Mouse (Mus musculus): Measurements from ENCODE around the gene Prpf31. TPM values are rescaled to one million over a fixed set of nuclear protein-coding genes. Genes with fewer than 3 reads are reported as not detected.

The Prpf31 gene
- polyA plus RNA-seq, 3 experiments from 2014 or later = 82.2 to 102 (median 91.2) TPM

Other genes with a start within 250 kb of the Prpf31 start
- not detected for gene Cacng8, start 239.3 kb upstream of the Prpf31 start, polyA plus RNA-seq (2017; shearing (Covaris generic))
- not detected for gene Cacng6, start 205.8 kb upstream of the Prpf31 start, polyA plus RNA-seq (2017; shearing (Covaris generic))
- not detected for gene Tarm1, start 127.4 kb upstream of the Prpf31 start, polyA plus RNA-seq (2017; shearing (Covaris generic))
- not detected for gene Oscar, start 13.8 kb upstream of the Prpf31 start, polyA plus RNA-seq (2017; shearing (Covaris generic))
- 100 to 1,000 TPM; 608 to 774 (median 726) TPM for gene Ndufa3, start 12.6 kb upstream of the Prpf31 start, polyA plus RNA-seq (2017; shearing (Covaris generic))
- gene Tfpt, start 56 bp upstream of the Prpf31 start, polyA plus RNA-seq (2017; shearing (Covaris generic)) = 10 to 100 TPM; 11.9 to 17.0 (median 15.0) TPM
- gene Cnot3, start 15.3 kb downstream of the Prpf31 start, polyA plus RNA-seq (2017; shearing (Covaris generic)) = 10 to 100 TPM; 30.0 to 47.0 (median 45.2) TPM
- gene Leng1, start 35.9 kb downstream of the Prpf31 start, polyA plus RNA-seq (2017; shearing (Covaris generic)) = 1 to 10 TPM; 4.8 to 6.9 (median 6.0) TPM
- 10 to 100 TPM in 1 of 3 experiments, 1 to 10 TPM in 2; 5.5 to 14.4 (median 8.9) TPM for gene Tmc4, start 47.6 kb downstream of the Prpf31 start, polyA plus RNA-seq (2017; shearing (Covaris generic))
- gene Tsen34, start 62.9 kb downstream of the Prpf31 start, polyA plus RNA-seq (2017; shearing (Covaris generic)) = 1 to 10 TPM; 7.0 to 9.4 (median 9.1) TPM
- 10 to 100 TPM; 19.1 to 30.5 (median 20.5) TPM for gene Mboat7, start 63.5 kb downstream of the Prpf31 start, polyA plus RNA-seq (2017; shearing (Covaris generic))
- gene Rps9, start 74.0 kb downstream of the Prpf31 start, polyA plus RNA-seq (2017; shearing (Covaris generic)) = 1,000 to 10,000 TPM; 2,959 to 5,702 (median 4,871) TPM
- 1 to 10 TPM in 1 of 3 experiments, under 1 TPM in 2; 0.15 to 2.4 (median 0.33) TPM for gene Pirb, start 90.4 kb downstream of the Prpf31 start, polyA plus RNA-seq (2017; shearing (Covaris generic))
- not detected for gene Gm15448, start 195.7 kb downstream of the Prpf31 start, polyA plus RNA-seq (2017; shearing (Covaris generic))
- under 1 TPM in 1 of 3 experiments, not detected in 2; 0.62 TPM for gene Pira2, start 215.1 kb downstream of the Prpf31 start, polyA plus RNA-seq (2017; shearing (Covaris generic))